Mouse (Mus musculus): ENCODE measurements around the gene H2-M5. TPM values are rescaled to one million over a fixed set of nuclear protein-coding genes. Genes with fewer than 3 reads are reported as not detected.
A peak's percentile ranks its signal among the peaks of the same experiment; 100 is the strongest.

Gene H2-M5
- polyA plus RNA-seq, 1 experiment = 16.0 TPM

DNA sequence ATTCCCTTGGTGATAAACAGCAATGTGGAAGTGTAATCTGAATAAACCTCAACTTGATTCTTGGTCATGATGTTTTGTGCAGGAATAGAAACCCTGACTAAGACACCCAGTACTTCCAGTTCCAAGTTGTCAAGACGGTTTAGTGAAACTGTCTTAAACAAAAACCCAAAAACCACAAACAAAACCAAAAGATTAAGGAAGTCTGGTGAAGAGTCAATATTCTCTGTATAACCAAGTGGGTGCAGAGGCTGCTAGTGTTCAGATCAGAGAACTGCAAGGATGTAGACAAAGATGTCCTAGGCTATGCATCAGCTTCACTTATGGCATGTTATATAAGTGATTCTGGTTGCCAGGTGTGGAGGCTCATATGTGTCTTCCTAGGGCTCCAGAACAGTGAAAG, 22.5 kb downstream of the H2-M5 start:
- DNase-seq (ENCODE audit: low read depth) = no peak
- TF ChIP-seq CTCF (IDR thresholded peaks at IDR 0.05; ENCODE audit: borderline replicate concordance, extremely low read depth, insufficient read depth, insufficient read length) (no peak), POLR2A (IDR thresholded peaks at IDR 0.05; ENCODE audit: borderline replicate concordance, extremely low read depth, insufficient read depth, insufficient read length, poor library complexity, severe bottlenecking) (no peak)

GRCm38 (mm10) chr17:36961125-36961524, 28.2 kb downstream of the H2-M5 start:
- DNase-seq (ENCODE audit: low read depth) = no peak
- TF ChIP-seq POLR2A (IDR thresholded peaks at IDR 0.05; ENCODE audit: borderline replicate concordance, extremely low read depth, insufficient read depth, insufficient read length, poor library complexity, severe bottlenecking) (no peak), CTCF (IDR thresholded peaks at IDR 0.05; ENCODE audit: borderline replicate concordance, extremely low read depth, insufficient read depth, insufficient read length) (no peak)

DNA sequence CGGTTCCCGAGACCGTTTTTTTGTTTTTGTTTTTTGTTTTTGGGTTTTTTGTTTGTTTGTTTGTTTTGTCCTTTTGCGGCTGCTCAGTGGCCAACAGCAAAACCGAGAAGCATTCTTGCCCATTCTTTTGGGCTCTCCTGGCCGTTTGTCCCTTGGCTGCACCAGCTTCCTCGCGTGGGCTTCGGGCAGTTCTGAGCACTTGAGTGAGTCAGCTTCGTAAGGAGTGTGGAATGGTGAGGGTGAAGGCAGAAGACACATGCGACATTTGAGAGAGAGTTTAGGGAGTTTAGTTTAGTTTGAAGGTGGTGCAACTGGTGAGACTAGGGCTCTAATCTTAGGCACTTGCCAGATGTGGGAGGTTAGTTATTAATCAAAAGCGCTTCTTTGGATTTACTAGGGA, 30.5 kb downstream of the H2-M5 start:
- no peak for TF ChIP-seq CTCF (IDR thresholded peaks at IDR 0.05; ENCODE audit: borderline replicate concordance, extremely low read depth, insufficient read depth, insufficient read length)
- TF ChIP-seq POLR2A (IDR thresholded peaks at IDR 0.05; ENCODE audit: borderline replicate concordance, extremely low read depth, insufficient read depth, insufficient read length, poor library complexity, severe bottlenecking) = no peak

GRCm38 (mm10) chr17:36957999-36958743, 31.2 kb downstream of the H2-M5 start, which contains the start of the genes Znrd1 and Znrd1as:
Gene Znrd1, minus strand, starts transcription at chr17:36958559.
Gene Znrd1as, plus strand, starts transcription at chr17:36958592.
- TF ChIP-seq POLR2A (IDR thresholded peaks at IDR 0.05; ENCODE audit: borderline replicate concordance, extremely low read depth, insufficient read depth, insufficient read length, poor library complexity, severe bottlenecking) (peak; percentile 24; the same call in 1 of the 2 replicates), CTCF (IDR thresholded peaks at IDR 0.05; ENCODE audit: borderline replicate concordance, extremely low read depth, insufficient read depth, insufficient read length) (no peak)
- peak; percentile 100 for DNase-seq (ENCODE audit: low read depth)

More for the DNA sequence above, 30.5 kb downstream of the H2-M5 start:
- no peak for DNase-seq (ENCODE audit: low read depth)

GRCm38 (mm10) chr17:36953062-36953461, 36.3 kb downstream of the H2-M5 start:
- DNase-seq (ENCODE audit: low read depth) = no peak
- TF ChIP-seq POLR2A (IDR thresholded peaks at IDR 0.05; ENCODE audit: borderline replicate concordance, extremely low read depth, insufficient read depth, insufficient read length, poor library complexity, severe bottlenecking) (no peak), CTCF (IDR thresholded peaks at IDR 0.05; ENCODE audit: borderline replicate concordance, extremely low read depth, insufficient read depth, insufficient read length) (no peak)

- no peak for DNase-seq (ENCODE audit: low read depth)
- TF ChIP-seq CTCF (IDR thresholded peaks at IDR 0.05; ENCODE audit: borderline replicate concordance, extremely low read depth, insufficient read depth, insufficient read length) (no peak), POLR2A (IDR thresholded peaks at IDR 0.05; ENCODE audit: borderline replicate concordance, extremely low read depth, insufficient read depth, insufficient read length, poor library complexity, severe bottlenecking) (no peak)
These were observed 36.7 kb downstream of the H2-M5 start for GRCm38 (mm10) chr17:36952631-36953030.

- DNase-seq (ENCODE audit: low read depth) = peak; percentile 100
- TF ChIP-seq POLR2A (IDR thresholded peaks at IDR 0.05; ENCODE audit: borderline replicate concordance, extremely low read depth, insufficient read depth, insufficient read length, poor library complexity, severe bottlenecking) (peak; percentile 43; the same call in 1 of the 2 replicates), CTCF (IDR thresholded peaks at IDR 0.05; ENCODE audit: borderline replicate concordance, extremely low read depth, insufficient read depth, insufficient read length) (no peak)
These were observed 38.1 kb downstream of the H2-M5 start, which contains the start of gene Ppp1r11 for GRCm38 (mm10) chr17:36950981-36951947. Gene Ppp1r11, minus strand, starts transcription at chr17:36951741.

GRCm38 (mm10) chr17:36949265-36949664, 40.1 kb downstream of the H2-M5 start:
- TF ChIP-seq POLR2A (IDR thresholded peaks at IDR 0.05; ENCODE audit: borderline replicate concordance, extremely low read depth, insufficient read depth, insufficient read length, poor library complexity, severe bottlenecking) = no peak
- no peak for DNase-seq (ENCODE audit: low read depth)

DNA sequence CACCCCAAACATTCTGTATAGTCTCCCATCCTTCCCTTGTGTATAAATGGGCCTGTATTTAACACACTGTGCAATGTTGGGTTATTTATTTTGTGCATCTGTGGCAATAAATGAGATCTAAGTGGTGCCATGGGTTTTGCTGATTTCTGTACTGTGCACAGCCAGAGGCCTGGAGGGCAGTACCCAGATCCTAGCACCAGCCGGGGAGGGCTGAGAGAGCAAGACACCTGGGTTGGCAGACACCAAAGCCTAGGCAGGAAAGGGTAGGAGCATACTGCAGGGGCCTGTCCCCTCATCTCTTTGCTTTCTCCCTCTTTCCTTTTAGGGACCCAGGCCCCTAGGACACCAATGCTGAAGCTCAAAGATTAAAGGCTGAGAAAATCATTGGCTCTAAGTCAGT, 41.1 kb downstream of the H2-M5 start:
- no peak for TF ChIP-seq CTCF (IDR thresholded peaks at IDR 0.05; ENCODE audit: borderline replicate concordance, extremely low read depth, insufficient read depth, insufficient read length)
- TF ChIP-seq POLR2A (IDR thresholded peaks at IDR 0.05; ENCODE audit: borderline replicate concordance, extremely low read depth, insufficient read depth, insufficient read length, poor library complexity, severe bottlenecking) = no peak
- no peak for DNase-seq (ENCODE audit: low read depth)

GRCm38 (mm10) chr17:36947051-36947819, 42.1 kb downstream of the H2-M5 start:
- DNase-seq (ENCODE audit: low read depth) = peak; percentile 72
- TF ChIP-seq POLR2A (IDR thresholded peaks at IDR 0.05; ENCODE audit: borderline replicate concordance, extremely low read depth, insufficient read depth, insufficient read length, poor library complexity, severe bottlenecking) (0 out of 2 replicates have a peak, but pooled peaks have one; percentile 11), CTCF (IDR thresholded peaks at IDR 0.05; ENCODE audit: borderline replicate concordance, extremely low read depth, insufficient read depth, insufficient read length) (peak; percentile 37; the same call in 1 of the 2 replicates)

Data from brain, embryonic 14.5 days (tissue).